Mouse (Mus musculus): Measurements from ENCODE around the gene Vps13d. TPM values are rescaled to one million over a fixed set of nuclear protein-coding genes. Genes with fewer than 3 reads are reported as not detected.

Gene Vps13d
- polyA plus RNA-seq, 1 experiment from 2014 or later = 6.6 TPM

DNA sequence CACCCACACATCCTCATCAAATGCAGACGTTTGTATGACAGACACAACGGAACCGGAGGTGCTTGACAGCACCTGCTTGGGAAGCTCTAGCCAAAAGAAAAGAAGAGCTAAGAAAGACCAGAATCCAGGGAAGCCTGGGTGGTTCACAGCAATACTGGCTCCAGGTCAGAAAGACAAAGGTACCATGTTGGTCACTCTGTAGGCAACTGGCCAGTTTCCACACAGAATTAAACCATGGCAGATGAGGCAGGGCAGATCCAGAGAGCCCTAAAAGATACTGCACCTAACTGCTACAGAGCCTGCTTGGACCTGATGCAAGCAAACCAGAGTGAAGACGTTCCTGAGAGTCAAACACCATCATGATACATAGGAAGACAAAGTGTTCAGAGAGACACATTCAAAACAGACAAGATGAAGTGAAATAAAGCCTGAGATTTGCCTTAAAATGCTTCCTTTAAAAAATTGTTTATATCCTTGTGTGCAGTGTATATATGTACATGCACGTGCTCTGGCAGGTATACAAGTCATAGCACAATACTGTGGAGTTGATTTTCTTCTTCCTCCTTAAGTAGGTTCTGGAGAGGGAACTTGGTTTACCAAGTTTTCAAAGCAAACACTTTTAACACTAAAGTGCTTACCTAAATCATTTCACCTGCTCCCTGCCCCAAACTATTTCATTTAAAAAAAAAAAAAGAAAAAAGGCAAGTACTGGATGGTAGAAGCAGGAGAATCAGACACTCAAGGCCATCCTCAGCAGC is 44.3 kb downstream of the Vps13d start:
- Histone ChIP-seq H3K27me3 (ENCODE audit: insufficient read depth, low read length) (no peaks in the 10 kb centered on the region), H3K9me3 (ENCODE audit: low read length) (no peaks in the 10 kb centered on the region), H3K36me3 (replicated peaks; ENCODE audit: insufficient read depth, low read length) (peaks cover 73% of the 10 kb centered on the region), H3K4me1 (ENCODE audit: insufficient read depth) (no peaks in the 10 kb centered on the region), H3K4me3 (ENCODE audit: low read depth, low read length) (no peak overlapping the region), H3K9ac (replicated peaks) (no peak overlapping the region), H3K4me2 (ENCODE audit: low read depth, low read length) (no peak overlapping the region), H3K27ac (ENCODE audit: low read depth) (no peak overlapping the region)
- no peak for DNase-seq
- TF ChIP-seq CTCF (IDR thresholded peaks at IDR 0.05; ENCODE audit: low read depth) (no peak), EP300 (IDR thresholded peaks at IDR 0.05; ENCODE audit: low read depth) (no peak)
- WGBS (ENCODE audit: insufficient replicate concordance) = 70% methylated on average over 5 of the region's 5 CpGs
- no peak for ATAC-seq

DNA sequence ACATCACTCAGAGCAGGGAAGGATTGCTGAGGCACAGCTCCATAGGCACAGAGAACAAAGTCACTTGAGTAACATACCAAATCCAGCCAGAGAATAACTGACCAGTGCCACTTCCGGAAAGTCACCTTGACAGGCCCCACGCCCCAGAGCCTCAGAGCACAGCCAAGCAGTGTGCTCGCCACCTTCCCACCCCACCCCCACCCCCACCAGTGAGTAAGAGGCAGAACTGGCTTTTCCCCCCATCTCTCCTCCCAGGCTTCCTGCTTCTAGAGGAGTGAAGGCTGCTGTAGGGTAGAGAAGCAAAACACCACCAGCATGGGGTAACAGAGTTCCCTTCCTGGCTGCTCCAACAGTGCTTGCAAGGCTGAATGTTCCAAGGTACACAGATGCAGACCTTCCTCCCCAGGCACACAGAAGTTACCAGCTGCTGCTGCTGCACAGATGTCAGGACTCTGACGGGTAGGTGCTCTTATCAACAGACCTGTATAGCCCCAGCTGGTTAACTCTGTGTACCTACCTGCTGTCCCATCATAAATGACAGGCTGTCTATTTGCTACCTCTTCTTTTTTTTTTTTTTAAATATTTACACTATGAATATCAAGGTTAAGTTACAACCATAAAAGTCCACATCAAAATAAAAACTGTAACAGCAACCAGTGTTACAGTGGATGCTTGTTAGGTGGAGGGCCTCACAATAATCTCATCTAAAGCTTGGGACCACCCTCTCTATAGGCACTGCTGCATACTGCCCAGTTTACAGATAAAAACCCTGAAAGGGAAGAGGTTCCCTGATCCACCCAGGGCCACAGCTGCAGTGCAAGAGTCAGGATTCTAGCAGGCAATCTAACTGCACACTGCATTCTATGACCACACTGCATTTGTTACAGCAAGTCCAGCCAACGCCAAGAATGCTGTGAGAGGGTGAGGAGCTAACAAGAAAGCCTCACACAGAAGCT is 47.5 kb downstream of the Vps13d start:
- Histone ChIP-seq H3K4me3 (ENCODE audit: low read depth, low read length) (no peak overlapping the region), H3K27me3 (ENCODE audit: insufficient read depth, low read length) (no peaks in the 10 kb centered on the region), H3K4me1 (ENCODE audit: insufficient read depth) (no peaks in the 10 kb centered on the region), H3K9me3 (ENCODE audit: low read length) (no peaks in the 10 kb centered on the region), H3K36me3 (replicated peaks; ENCODE audit: insufficient read depth, low read length) (peaks cover 63% of the 10 kb centered on the region), H3K4me2 (ENCODE audit: low read depth, low read length) (no peak overlapping the region), H3K27ac (ENCODE audit: low read depth) (no peak overlapping the region), H3K9ac (replicated peaks) (no peak overlapping the region)
- WGBS (ENCODE audit: insufficient replicate concordance) = 52% methylated on average over 5 of the region's 5 CpGs
- ATAC-seq (no peak), DNase-seq (no peak)
- TF ChIP-seq CTCF (IDR thresholded peaks at IDR 0.05; ENCODE audit: low read depth) (no peak), EP300 (IDR thresholded peaks at IDR 0.05; ENCODE audit: low read depth) (no peak)

DNA sequence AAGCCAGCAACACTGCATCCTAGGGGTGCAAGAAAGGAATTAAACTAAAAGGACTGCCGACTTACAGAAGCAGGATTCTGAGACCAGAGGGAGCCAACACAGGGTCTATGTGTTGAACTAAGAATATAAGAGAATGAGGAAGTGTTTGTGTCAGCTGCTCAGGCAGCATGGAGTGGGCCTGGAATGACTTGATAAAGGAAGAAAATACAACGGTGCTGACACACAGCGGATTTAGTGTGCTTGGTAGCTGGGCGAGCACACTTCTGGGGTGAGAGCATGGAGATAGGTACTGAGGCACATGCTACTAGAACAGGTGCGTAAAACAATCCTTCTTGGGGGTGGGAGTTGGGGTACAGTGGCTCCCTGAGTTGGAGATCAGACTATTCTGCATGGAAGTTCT is 51.3 kb downstream of the Vps13d start:
- no peak overlapping the region for H3K4me2 ChIP-seq (ENCODE audit: low read depth, low read length)

DNA sequence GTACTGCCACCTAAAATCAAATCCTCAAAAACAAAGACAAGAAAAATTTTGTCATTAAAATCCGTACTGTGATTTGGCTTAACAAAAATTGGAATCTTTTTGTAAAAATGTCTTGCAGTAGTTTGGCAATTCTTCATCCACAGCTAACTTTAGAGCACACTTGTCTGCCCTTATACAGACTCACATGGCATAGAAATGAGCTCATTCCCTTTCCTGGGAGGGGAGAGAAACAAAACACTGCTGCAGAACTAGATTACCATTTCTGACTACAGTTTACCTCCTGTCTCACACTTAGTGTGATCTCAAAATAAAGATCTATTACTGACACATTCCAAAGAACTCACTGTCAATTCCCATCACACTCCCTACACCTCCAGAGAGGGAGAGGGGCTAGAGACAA is 58.1 kb downstream of the Vps13d start:
- TF ChIP-seq EP300 (IDR thresholded peaks at IDR 0.05; ENCODE audit: low read depth) = no peak
- TF ChIP-seq CTCF (IDR thresholded peaks at IDR 0.05; ENCODE audit: low read depth) = no peak
- Histone ChIP-seq H3K9ac (replicated peaks) (no peak overlapping the region), H3K4me2 (ENCODE audit: low read depth, low read length) (no peak overlapping the region), H3K27me3 (ENCODE audit: insufficient read depth, low read length) (no peaks in the 10 kb centered on the region), H3K27ac (ENCODE audit: low read depth) (no peak overlapping the region), H3K36me3 (replicated peaks; ENCODE audit: insufficient read depth, low read length) (peaks cover 79% of the 10 kb centered on the region), H3K4me3 (ENCODE audit: low read depth, low read length) (no peak overlapping the region), H3K9me3 (ENCODE audit: low read length) (no peaks in the 10 kb centered on the region), H3K4me1 (ENCODE audit: insufficient read depth) (no peaks in the 10 kb centered on the region)
- DNase-seq = no peak
- 84% methylated on average over 1 of the region's 1 CpGs for WGBS (ENCODE audit: insufficient replicate concordance)
- ATAC-seq = no peak

More for the DNA sequence above, 51.3 kb downstream of the Vps13d start:
- no peak for DNase-seq
- 64% methylated on average over 5 of the region's 5 CpGs for WGBS (ENCODE audit: insufficient replicate concordance)
- Histone ChIP-seq H3K27ac (ENCODE audit: low read depth) (no peak overlapping the region), H3K36me3 (replicated peaks; ENCODE audit: insufficient read depth, low read length) (peaks cover 67% of the 10 kb centered on the region), H3K9me3 (ENCODE audit: low read length) (no peaks in the 10 kb centered on the region), H3K4me1 (ENCODE audit: insufficient read depth) (no peaks in the 10 kb centered on the region), H3K27me3 (ENCODE audit: insufficient read depth, low read length) (no peaks in the 10 kb centered on the region), H3K9ac (replicated peaks) (no peak overlapping the region), H3K4me3 (ENCODE audit: low read depth, low read length) (no peak overlapping the region)
- no peak for ATAC-seq
- TF ChIP-seq CTCF (IDR thresholded peaks at IDR 0.05; ENCODE audit: low read depth) = no peak
- no peak for TF ChIP-seq EP300 (IDR thresholded peaks at IDR 0.05; ENCODE audit: low read depth)

DNA sequence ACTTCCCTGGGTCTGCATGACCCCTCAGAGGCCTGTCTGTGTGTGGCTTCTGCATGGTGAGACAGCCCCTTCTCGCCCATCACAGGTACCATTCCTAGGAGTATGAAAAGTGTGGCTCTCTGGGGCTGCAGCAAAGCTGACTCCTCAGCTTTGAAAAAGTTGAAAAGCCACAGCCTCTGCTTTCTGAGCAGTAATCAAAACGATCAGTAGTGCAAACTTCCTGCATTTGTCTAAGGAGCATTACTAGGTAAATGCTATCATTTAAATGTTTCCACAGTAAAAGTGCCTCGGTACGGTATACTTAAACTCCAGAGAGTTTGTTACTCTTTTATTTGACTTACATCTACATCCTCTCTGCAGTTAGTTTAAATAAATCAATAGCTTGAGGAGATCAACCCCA is 59.3 kb downstream of the Vps13d start:
- H3K27ac ChIP-seq (ENCODE audit: low read depth) = no peak overlapping the region
- ATAC-seq = no peak
- no peak overlapping the region for H3K9ac ChIP-seq (replicated peaks)
- no peak for TF ChIP-seq CTCF (IDR thresholded peaks at IDR 0.05; ENCODE audit: low read depth)
- no peak overlapping the region for H3K4me2 ChIP-seq (ENCODE audit: low read depth, low read length)
- DNase-seq = no peak
- H3K27me3 ChIP-seq (ENCODE audit: insufficient read depth, low read length) = no peaks in the 10 kb centered on the region
- peaks cover 77% of the 10 kb centered on the region for H3K36me3 ChIP-seq (replicated peaks; ENCODE audit: insufficient read depth, low read length)
- 61% methylated on average over 4 of the region's 4 CpGs for WGBS (ENCODE audit: insufficient replicate concordance)
- no peaks in the 10 kb centered on the region for H3K4me1 ChIP-seq (ENCODE audit: insufficient read depth)
- H3K4me3 ChIP-seq (ENCODE audit: low read depth, low read length) = no peak overlapping the region
- no peaks in the 10 kb centered on the region for H3K9me3 ChIP-seq (ENCODE audit: low read length)

DNA sequence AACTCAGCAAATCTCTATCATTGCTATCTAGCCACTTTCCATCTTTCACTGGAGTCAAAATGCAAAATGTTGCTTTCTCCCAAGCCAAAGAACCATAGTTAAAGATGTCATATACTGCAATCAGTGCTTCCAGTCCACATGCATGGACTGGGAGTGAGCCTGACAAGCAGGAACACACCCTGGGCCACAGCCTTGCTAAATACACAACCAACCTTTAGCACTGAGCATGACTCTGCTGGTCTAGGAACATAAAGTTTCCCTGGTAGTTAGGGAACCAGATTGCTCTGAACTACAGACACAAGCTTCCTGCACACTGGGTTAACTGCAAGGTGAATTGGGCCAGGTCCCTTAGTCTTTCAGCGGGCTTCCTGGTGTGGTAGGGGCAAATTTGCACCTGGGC is 64.0 kb downstream of the Vps13d start:
- H3K9ac ChIP-seq (replicated peaks) = no peak overlapping the region
- ATAC-seq = no peak
- WGBS (ENCODE audit: insufficient replicate concordance) = 81% methylated on average over 1 of the region's 1 CpGs
- no peak overlapping the region for H3K4me2 ChIP-seq (ENCODE audit: low read depth, low read length)
- no peak overlapping the region for H3K27ac ChIP-seq (ENCODE audit: low read depth)
- H3K36me3 ChIP-seq (replicated peaks; ENCODE audit: insufficient read depth, low read length) = peaks cover 80% of the 10 kb centered on the region
- no peaks in the 10 kb centered on the region for H3K4me1 ChIP-seq (ENCODE audit: insufficient read depth)
- no peak overlapping the region for H3K4me3 ChIP-seq (ENCODE audit: low read depth, low read length)
- TF ChIP-seq EP300 (IDR thresholded peaks at IDR 0.05; ENCODE audit: low read depth) (no peak), CTCF (IDR thresholded peaks at IDR 0.05; ENCODE audit: low read depth) (no peak)
- H3K9me3 ChIP-seq (ENCODE audit: low read length) = no peaks in the 10 kb centered on the region
- DNase-seq = no peak
- H3K27me3 ChIP-seq (ENCODE audit: insufficient read depth, low read length) = no peaks in the 10 kb centered on the region
